Mouse (Mus musculus) lung, postnatal 36 days (tissue): Measurements from ENCODE around the gene Zc3hc1.
"Not testable (repeated sequence)": the region's sequence is repeated elsewhere in the genome, so short reads cannot be mapped to it uniquely, and the experiment has no call there.

Source experiments
- DNase-seq: peaks from one replicate; pipeline ENCODE4 v3.0.0; 2022; ENCODE audit warnings: mixed read lengths

Gene Zc3hc1

DNA sequence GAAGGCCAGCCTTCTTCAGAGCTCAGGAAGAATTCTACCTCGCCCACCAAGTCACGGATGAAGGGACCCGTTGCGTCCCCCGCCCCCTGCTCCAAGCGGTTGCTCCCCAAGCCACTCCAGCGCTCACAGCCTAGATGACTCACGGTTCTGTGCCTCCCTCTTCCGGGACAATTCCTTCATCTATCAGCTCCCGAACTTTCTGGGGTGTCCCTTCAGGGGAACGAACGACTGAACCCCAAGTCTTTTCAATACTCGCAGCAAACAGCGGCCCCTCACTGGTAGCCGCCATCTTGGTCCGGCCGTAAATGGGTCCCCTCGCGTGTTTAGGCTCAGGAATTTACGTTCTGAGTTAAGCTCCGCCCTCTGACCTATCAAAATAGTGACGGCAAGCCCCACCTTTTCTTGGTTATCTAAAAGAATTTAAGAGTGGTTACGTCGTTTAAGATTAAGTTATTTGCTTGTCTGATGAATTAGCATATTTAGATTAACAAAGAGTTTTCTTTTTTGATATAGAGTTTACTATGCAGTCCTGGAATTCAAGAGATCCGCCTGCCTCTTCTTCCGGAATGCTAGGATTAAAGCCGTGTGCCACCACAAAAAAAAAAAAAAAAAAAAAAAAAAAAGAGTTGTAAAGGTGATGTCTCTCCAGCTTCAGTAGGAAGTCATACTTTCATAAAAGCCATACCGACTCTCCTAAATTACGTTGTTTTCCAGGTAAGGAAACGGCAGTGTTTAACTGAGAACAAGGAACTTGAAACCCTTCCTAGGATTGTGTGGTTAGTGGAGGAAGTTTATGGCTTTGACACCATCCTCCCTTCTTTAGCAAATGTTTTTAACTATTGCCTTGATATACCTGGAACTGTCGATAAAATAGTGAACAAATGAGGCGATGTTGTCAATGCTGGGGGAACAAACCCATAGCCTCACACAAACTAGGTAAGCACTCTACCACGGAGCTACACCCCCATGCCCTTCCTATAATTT, at the start of gene Zc3hc1:
TSS of gene Zc3hc1 (minus strand) at position 315 of the 984 bp plus-strand sequence.
- DNase-seq, result peak; percentile 90

DNA sequence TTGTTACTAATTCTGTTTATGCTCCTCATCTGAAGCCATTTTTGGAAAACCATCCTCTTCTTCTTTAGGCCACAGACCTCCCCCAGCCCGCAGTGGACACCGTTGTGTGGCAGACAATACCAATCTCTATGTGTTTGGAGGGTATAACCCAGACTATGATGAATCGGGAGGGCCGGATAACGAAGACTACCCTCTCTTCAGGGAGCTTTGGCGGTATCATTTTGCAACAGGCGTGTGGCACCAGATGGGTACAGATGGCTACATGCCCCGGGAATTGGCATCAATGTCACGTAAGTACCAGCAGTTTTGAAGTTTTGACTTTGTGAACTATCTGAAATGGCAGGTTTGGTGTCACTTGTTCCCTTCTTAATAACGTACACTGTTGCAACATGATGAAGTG, 48.7 kb upstream of the Zc3hc1 start:
- DNase-seq, result no peak

DNA sequence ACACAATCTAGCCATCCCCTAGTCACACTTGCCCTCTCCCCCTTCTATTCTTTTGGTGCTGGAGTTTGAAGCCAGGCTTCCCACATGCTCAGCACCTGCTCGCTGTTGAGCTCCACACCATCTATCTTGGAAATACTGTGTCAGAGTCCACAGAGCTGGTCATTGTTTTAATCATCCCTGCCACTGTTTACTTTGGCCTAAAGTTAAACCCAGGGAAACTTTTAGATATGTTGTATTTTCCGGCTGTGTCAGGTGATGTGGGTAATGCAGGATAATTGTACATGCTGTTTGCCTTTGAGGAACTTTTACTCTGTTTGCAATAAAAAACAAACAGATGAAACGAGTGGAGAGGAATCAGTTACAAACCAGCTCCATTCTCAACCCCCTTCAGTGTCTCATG, 46.2 kb upstream of the Zc3hc1 start:
- no peak for DNase-seq

DNA sequence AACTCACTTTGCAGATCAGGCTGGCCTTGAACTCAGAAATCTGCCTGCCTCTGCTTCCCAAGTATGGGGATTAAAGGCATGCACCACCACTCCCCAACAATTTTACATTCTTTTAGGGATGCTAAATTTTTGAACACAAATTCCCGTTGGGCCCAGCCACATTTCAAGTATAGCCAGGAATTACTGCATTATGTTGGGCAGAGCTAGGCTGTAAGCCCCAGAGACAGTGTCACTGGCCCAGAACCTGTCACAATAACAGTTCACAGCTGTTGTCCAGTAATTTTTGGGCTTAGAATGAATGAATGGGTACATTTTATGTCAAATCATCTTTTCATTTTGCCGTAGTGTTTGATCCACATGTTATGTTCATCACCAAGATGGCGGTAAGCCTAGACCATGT, 45.6 kb upstream of the Zc3hc1 start:
- DNase-seq, result no peak

DNA sequence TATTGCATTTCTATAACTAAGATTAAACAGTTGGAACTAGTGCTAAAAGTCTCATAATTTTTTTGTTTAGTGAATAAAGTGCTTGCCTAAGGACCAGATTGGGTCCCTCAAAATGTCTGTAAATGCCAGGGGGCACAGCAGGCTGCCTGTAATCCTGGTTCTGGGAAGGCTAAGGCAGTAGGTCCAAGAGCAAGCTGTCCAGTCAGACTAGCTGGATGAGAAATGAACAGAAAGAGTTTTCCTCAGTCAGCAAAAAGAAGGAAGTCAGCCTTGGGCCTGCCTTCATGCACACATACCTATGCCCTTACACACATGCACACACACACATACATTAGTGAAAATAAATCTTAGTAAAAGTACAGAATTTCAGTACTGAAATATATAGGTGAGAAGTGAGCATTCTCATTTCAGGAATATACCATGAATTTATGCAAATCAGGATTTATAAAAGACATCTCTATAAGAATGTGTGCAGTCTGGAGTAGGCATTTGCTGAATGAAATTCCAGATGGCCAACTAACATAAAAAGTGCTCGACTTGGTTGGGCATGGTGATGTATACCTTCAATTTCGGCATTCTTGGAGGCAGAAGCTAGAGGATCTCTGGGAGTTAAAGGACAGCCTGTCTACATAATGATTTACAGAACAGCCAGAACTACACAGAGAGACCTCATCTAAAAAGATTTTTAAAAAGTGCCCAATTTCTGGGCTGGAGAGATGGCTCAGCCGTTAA, 41.8 kb upstream of the Zc3hc1 start:
- no peak for DNase-seq

DNA sequence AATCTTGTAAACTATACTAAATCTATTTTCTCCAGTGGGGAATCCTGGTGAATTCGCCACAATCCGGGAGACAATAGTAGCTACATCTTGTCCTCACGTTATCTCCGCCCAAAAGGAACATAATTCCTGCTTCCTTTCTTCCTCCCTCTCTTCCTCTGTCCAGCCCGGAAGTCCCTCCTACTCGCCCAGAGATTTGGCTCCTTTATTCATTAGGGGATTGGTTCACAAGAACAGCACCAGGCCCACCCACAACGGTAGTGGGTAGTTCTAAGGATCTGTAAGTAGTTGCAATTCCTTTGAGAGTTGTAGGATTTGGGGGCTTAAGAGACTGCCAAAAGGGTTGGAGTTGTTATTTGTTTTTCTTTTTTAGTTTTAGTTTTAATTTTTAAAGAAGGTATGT, 26.0 kb upstream of the Zc3hc1 start:
- no peak for DNase-seq

DNA sequence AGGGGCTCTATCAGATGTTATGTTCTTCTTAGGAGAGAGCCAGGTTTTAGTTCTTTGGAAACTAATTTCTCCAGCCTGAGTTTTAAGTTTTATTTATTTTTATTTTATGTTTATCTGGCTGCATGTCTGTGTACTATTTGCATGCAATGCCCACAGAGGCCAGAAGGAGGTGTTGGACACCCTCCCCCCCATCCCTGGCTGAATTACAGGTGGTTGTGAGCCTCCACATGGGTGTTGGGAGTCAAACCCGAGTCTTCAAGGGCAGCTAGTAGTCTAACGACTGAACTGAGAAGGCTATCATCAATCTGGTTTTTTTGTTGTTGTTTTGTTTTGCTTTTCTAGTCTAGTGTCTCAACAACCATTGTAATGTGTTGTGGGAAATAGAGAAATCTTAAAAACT, 25.3 kb upstream of the Zc3hc1 start:
- DNase-seq, result no peak

DNA sequence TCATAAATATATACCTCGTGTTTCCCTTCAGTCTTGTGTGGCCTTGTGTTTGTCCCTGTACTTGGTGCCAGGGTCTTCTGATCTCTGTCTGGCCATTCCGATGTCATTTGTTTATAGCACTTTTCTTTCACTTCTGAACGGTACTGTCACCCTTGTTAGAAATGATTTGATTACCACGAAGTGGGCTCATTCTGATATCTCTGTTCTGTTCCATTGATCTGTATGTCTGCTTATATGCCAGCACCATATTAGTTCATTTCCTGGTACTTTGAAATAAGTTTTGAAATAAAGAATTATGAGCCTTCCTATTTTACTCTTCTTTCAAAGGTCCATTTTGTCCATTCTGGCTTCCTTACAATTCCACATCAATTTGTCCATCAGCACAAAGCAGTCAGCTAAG, 20.5 kb upstream of the Zc3hc1 start:
- no peak for DNase-seq

DNA sequence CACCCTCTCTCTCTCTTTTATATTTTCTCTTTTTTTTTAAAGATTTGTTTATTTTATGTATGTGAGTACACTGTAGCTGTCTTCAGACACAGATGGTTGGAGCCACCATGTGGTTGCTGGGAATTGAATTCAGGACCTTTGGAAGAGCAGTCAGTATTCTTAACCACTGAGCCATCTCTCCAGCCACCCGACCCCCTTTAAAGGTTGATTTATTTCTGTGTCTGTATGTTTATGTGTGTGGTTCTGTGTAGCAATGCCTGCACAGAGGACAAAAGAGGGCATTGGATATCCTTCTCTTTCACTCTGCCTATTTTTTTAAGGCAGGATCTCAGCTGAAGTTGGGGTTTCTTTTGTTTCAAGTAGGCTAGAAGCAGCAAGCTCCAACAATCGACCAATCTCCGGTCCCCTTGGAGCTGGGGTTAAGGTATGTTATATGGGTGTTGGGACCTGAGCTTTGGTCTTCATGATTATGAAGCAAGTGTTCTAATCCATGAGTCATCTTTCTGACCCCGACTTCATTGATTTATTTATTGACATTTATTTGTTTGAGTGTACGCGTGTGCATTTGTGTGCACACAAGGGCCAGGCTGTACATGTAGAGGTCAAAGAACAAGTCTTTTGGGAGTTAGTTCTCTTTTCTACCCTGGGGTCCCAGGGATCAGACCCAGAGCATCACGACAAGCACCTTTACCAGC, 18.7 kb upstream of the Zc3hc1 start:
- no peak for DNase-seq

DNA sequence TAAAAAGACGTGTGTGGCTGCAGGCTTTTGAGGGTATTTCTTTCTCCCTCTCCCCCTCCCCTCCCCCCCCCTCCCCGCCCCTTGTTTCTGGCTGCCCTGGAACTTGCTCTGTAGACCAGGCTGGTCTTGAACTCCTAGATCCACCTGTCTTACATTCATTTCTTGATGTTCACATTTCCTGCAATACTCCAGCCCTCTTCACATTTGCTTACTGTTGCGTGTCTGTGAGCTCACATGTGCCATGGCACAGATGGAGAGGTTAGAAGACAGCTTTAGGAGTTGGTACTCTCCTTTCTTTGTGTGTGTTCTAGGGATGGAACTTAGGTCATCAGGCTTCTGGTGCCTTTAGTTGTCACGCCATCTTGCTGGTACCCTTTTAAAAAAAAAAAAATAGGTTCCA, 17.4 kb upstream of the Zc3hc1 start:
- DNase-seq, result no peak

DNA sequence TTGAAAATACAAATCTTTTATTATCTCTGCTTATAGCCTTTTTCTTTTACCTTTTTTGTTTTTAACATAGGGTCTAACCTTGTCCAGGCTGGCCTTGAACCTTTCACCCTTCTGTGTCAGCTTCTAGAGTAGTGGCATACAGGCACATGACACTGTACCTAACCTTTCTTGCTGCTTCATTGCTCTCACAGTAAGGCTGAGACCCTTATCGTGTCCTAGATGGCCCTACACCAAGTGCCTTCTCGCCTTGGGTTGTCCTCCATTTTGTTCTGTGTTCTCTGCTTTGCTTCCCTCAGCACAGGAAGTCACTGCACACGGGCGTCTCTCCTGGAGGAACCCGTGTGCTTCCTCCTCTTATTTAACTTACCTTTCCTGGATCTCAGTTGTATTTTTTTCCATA, 13.8 kb upstream of the Zc3hc1 start:
- DNase-seq, result no peak

DNA sequence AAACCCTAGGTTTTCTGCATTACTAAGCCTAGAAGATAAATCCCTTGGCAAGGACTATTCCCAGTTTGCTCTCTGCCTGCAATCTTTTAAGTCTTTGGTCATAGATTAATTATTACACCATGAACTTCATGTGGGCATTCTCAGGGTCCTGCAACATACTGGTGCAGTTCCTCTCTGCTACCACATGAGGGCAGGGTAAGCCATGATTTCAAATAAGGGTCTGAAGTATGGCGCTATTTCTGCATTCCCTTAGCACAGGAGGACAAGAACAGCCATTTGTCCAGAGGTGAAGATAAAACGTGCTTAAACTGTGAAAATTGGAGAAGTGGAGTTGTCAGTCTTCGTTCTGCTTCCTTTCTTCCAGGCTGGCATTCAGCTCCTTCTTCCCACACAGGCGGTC, 12.6 kb upstream of the Zc3hc1 start:
- peak; percentile 83 for DNase-seq

DNA sequence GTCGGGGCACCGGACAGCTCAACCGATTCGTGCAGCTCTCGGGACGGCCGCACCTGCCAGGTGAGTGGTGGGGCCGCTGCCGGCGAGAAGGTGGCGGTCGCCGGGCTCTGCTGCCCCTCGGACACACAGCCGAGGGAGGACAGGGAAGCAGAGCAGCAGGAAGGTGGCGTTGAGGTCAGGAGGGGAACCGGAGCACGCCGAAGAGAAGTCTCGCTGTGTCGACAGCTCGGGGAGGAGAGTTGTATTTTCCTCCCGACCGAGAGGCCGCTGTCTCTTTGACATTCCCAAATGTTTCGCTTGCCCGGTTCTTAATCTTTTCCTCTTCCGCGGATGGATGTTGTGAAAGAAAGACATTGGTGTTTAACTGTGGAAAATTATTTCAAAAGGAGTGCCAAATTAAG, 11.3 kb upstream of the Zc3hc1 start:
- DNase-seq, result peak; percentile 34

DNA sequence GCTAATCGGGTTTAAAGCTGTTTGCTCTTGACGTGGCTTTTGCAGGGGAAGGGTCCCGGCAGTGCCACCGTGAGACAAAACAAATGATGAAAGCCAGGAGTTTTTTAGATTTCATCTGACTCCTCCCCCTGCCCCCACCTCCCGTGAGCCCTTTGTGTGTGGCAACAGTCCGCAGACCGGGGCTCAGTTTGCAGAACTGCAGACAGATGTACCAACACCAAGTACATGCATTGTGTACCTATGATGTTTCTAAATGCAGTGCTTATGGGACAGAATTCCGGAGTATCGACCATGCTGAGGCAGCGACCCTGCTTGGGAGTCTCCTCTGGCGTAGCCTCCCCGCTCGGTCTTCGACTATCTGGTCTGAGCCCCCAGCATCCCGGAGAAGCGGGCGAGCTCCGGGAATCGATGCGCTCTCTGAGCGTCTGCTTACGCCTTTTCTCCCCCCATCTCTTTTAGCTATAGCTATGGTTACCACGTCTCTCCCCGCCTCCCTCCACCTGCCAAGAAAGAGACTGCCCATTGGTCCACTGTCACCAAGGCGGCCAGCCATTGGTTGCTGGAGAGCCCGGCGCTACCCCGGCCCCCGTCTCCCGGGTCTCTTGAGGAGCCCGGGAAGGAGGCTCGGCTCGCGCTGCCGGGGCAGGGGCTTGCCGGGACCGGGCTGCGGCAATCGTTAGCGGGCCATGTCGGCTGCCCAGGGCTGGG, 10.6 kb upstream of the Zc3hc1 start, which contains the start of gene Klhdc10:
TSS of gene Klhdc10 (plus strand) at position 561 of the 708 bp plus-strand sequence.
- peak; percentile 99 for DNase-seq

DNA sequence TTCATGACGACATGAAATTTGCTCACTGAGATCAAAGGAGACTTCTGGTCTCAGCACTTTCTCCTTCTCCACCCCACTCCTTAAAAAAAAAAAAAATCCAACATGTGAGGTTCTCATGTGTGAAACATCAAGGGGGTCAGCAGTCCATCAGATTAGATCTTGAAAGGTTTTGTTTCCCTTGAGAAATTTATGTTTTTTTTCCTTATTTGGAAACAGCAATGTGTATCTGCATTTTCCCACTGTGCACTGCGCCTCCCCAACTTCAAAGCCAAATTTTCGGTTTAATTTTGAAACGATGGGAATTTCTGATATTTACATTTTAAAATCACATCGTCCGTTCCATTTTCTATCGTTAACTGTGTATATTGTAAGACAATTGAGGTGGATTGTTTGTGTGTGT, 9.9 kb upstream of the Zc3hc1 start:
- DNase-seq, result no peak

DNA sequence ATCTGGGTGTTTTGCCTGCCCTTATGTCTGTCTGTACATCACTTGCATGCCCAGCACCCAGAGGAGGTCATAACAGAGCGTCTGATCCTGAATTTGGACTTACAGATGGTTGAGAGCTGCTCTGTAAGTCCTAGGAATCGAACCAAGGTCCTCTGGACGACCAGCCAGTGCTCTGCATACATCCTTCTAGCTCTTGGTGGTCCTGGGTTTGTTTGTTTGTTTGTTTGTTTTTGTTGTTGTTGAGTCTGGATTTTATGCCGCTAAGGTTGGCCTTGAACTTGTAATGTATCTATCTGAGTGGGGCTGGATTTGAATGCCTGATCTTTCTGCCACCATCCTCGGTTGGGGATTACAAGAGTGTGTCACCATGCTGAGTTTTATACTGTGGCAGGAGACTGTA, 9.3 kb upstream of the Zc3hc1 start:
- no peak for DNase-seq

DNA sequence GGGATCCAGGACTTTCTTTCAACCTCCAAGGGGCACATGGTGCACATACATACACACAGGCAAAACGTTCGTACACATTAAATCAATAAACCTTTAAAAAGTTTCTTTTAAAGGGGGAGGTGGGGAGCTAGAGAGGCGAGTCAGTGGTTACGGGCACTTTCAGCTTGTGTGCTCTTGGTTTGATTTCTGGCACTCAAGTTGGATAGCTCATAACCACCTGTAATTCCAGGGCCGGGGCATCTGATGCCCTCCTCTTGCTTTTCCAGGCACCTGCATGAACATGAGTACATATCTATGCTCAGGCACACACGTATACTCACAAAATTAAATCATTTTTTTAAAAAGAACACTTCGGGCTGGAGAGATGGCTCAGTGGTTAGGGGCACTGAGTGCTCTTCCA, 1.2 kb upstream of the Zc3hc1 start:
- no peak for DNase-seq

DNA sequence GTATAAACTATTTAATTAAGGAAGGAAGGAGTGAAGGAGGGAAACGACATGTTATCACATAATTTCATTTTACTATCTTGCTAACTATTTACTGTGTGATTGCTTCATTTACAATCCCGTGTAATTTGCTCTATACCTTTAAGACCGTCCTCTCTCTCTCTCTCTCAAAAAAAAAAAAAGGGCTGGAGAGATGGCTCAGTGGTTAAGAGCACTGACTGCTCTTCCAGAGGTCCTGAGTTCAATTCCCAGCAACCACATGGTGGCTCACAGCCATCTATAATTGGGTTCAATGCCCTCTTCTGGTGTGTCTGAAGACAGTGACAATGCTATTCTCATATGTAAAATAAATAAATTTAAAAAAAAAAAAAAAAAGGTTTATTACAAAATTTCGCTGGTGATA, 557 bp downstream of the Zc3hc1 start:
- not testable (repeated sequence) for DNase-seq

DNA sequence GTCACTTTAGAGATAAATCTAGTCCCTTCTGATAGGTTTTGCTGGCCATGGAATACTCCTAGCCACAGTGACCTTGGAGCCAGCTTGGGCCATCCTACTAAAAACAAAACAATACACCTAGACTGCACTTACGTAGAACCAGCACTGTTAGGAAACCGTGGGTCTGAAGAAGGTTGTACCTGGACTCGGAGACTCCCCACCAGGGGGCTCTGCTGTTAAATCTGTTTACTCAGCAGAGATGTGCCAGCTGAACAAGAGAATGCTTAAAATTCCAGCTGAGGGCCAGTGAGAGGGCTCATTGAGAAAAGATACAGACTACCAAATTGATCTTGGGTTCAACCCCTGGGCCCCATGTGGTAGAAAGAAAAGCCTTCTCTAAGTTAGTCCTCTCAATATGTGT, 9.7 kb downstream of the Zc3hc1 start:
- no peak for DNase-seq

DNA sequence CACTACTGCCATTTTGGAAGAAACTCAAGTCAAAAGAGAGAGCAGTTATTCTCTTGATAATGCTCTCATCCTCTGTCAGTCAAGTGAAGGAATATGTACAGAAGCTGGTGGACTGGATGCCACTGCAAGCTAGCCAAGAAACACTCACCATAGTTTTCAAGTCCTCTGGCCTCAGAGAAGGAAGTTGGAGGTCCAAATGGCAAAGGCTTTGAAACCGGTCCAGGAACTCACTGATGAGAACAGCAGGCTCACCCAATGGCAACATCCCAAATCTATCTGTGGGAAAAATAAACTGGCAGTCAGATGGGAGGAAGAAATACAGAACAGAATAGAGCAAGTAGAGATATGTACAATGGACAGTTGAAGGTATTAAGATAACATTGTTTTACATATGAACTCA, 15.0 kb downstream of the Zc3hc1 start:
- DNase-seq, result peak; percentile 76

DNA sequence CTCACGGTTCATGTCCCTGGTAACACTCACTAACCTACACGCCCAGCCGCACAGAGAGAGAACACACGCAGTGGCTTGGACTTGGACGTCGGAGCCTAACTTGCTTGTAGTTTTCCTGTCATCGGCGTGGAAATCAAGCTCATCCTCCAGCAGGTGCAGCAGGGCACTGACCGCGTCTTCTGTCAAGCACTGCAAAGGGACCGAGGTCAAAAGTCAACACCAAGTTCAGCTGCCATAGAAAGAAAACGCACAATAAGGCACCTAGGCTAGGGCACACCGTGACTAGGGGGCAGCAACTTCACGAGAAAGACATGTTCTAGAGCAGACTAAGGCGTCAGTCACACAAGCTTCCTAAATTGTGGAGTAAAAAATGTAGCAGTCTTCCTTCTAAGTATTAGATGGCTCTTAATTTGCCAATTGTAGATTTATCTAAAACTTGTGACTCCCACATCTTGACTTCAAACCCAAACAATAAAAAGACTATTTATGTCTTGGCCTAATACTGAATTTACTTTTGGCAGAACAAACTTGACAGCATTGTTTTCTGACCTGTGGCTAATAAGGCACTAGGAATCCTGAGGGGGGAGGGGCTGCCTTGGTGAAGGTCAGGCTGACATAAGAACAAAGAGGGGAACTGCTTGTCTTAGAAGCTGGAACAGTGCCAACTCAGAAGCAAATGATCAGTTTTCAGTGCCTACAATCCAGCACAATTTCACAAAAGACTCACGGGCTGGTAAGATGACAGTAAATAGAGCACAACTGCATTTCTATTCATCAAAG, 15.9 kb downstream of the Zc3hc1 start:
- DNase-seq, result peak; percentile 86
